23 mouse cellular contexts compared by ENCODE assay signal in genomic region chr1:133936169-133936568, GRCm38 (mm10). TPM values are rescaled to one million over a fixed set of nuclear protein-coding genes. Genes with fewer than 3 reads are reported as not detected.
DNase-seq lines count a peak whose midpoint lies in the region; ATAC-seq and TF ChIP-seq lines count a peak whose summit lies in the region.
"Had no signal": no experiment of that assay in that cellular context is flagged by ENCODE, and none has a peak within 500 bp of the region (broad histone marks: within the 10 kb centered on the region; RNA-seq: fewer than 3 reads in every experiment).

No protein-coding gene starts in this region.

- DNase-seq in kidney, postnatal 0 days (ENCODE audit: low spot score) = no peak
- no peak for DNase-seq in kidney, adult 9 months
- DNase-seq in midbrain, postnatal 0 days (ENCODE audit: low spot score) = no peak
- peak; percentile 44 for DNase-seq in R1 (ENCODE audit: low read depth, low spot score)
- no peak for DNase-seq in spleen, adult 12 weeks (ENCODE audit: low spot score)
- no peak for DNase-seq in embryonic facial prominence, embryonic 10.5 days (ENCODE audit: low spot score)
- DNase-seq: adrenal gland, adult 2 months; cerebellum, adult 9-11 months; kidney, adult 18-20 months; kidney, postnatal 25 days; retina, postnatal 1 day; thymus, adult 18-20 months had no signal

- H3K27ac ChIP-seq in kidney, postnatal 0 days = no peak overlapping the region
- no peak overlapping the region for H3K27ac ChIP-seq in midbrain, postnatal 0 days (ENCODE audit: low read depth, low read length)
- no peak overlapping the region for H3K27ac ChIP-seq in midbrain, embryonic 16.5 days (ENCODE audit: low read length)
- H3K27ac ChIP-seq in embryonic facial prominence, embryonic 10.5 days (replicated peaks) = no peak overlapping the region
- H3K27ac ChIP-seq: embryonic facial prominence, embryonic 12.5 days; forebrain, embryonic 13.5 days; hindbrain, embryonic 13.5 days; left cerebral cortex, adult 2 months; midbrain, embryonic 10.5 days had no signal

- H3K9me3 ChIP-seq in kidney, postnatal 0 days (replicated peaks; ENCODE audit: low read length) = no peaks in the 10 kb centered on the region
- H3K9me3 ChIP-seq in midbrain, postnatal 0 days (ENCODE audit: low read length) = no peaks in the 10 kb centered on the region
- H3K9me3 ChIP-seq in midbrain, embryonic 16.5 days (replicated peaks; ENCODE audit: control insufficient read depth, low read length, poor library complexity, severe bottlenecking) = no peaks in the 10 kb centered on the region
- H3K9me3 ChIP-seq in embryonic facial prominence, embryonic 10.5 days = peaks cover 3% of the 10 kb centered on the region; the same call in 1 of the 2 replicates
- H3K9me3 ChIP-seq: embryonic facial prominence, embryonic 12.5 days; forebrain, embryonic 13.5 days; hindbrain, embryonic 13.5 days had no signal

- no peak overlapping the region for H3K4me3 ChIP-seq in kidney, postnatal 0 days (replicated peaks; ENCODE audit: low read depth, low read length)
- H3K4me3 ChIP-seq in midbrain, postnatal 0 days (ENCODE audit: low read depth, low read length) = no peak overlapping the region
- no peak overlapping the region for H3K4me3 ChIP-seq in midbrain, embryonic 16.5 days (ENCODE audit: low read depth, low read length)
- H3K4me3 ChIP-seq in embryonic facial prominence, embryonic 10.5 days = no peak overlapping the region
- H3K4me3 ChIP-seq: embryonic facial prominence, embryonic 12.5 days; erythroblast, embryonic 14.5 days; forebrain, embryonic 13.5 days; heart, embryonic 12.5 days; hindbrain, embryonic 13.5 days; left cerebral cortex, adult 2 months; midbrain, embryonic 10.5 days had no signal

- no peak overlapping the region for H3K4me2 ChIP-seq in kidney, postnatal 0 days (ENCODE audit: low read length)
- no peak overlapping the region for H3K4me2 ChIP-seq in midbrain, postnatal 0 days (ENCODE audit: low read depth, low read length, poor library complexity, severe bottlenecking)
- no peak overlapping the region for H3K4me2 ChIP-seq in midbrain, embryonic 16.5 days (ENCODE audit: low read length)
- H3K4me2 ChIP-seq: embryonic facial prominence, embryonic 12.5 days; forebrain, embryonic 13.5 days; heart, embryonic 12.5 days; hindbrain, embryonic 13.5 days had no signal

- peaks cover 5% of the 10 kb centered on the region; the same call in 1 of the 2 replicates for H3K4me1 ChIP-seq in kidney, postnatal 0 days (replicated peaks; ENCODE audit: insufficient read depth, low read length)
- H3K4me1 ChIP-seq in midbrain, postnatal 0 days (ENCODE audit: insufficient read depth, low read length) = no peaks in the 10 kb centered on the region
- no peaks in the 10 kb centered on the region for H3K4me1 ChIP-seq in midbrain, embryonic 16.5 days (ENCODE audit: control insufficient read depth, insufficient read depth, low read length)
- peaks cover 19% of the 10 kb centered on the region for H3K4me1 ChIP-seq in embryonic facial prominence, embryonic 10.5 days
- H3K4me1 ChIP-seq: forebrain, embryonic 13.5 days; hindbrain, embryonic 13.5 days had no signal

- no peaks in the 10 kb centered on the region for H3K36me3 ChIP-seq in kidney, postnatal 0 days (ENCODE audit: insufficient read depth, low read length)
- H3K36me3 ChIP-seq in midbrain, postnatal 0 days (ENCODE audit: insufficient read depth, low read length) = no peaks in the 10 kb centered on the region
- no peaks in the 10 kb centered on the region for H3K36me3 ChIP-seq in midbrain, embryonic 16.5 days (ENCODE audit: control insufficient read depth, insufficient read depth, low read length)
- H3K36me3 ChIP-seq in embryonic facial prominence, embryonic 10.5 days (replicated peaks) = no peaks in the 10 kb centered on the region
- H3K36me3 ChIP-seq: embryonic facial prominence, embryonic 12.5 days; heart, embryonic 12.5 days; hindbrain, embryonic 13.5 days; midbrain, embryonic 10.5 days had no signal

- H3K27me3 ChIP-seq in kidney, postnatal 0 days (ENCODE audit: insufficient read depth, low read length) = no peaks in the 10 kb centered on the region
- no peaks in the 10 kb centered on the region for H3K27me3 ChIP-seq in midbrain, postnatal 0 days (ENCODE audit: insufficient read depth, low read length)
- H3K27me3 ChIP-seq in midbrain, embryonic 16.5 days (ENCODE audit: control insufficient read depth, insufficient read depth, low read depth, low read length) = no peaks in the 10 kb centered on the region
- H3K27me3 ChIP-seq in embryonic facial prominence, embryonic 10.5 days (replicated peaks; ENCODE audit: low read depth, poor library complexity, severe bottlenecking) = no peaks in the 10 kb centered on the region
- H3K27me3 ChIP-seq: embryonic facial prominence, embryonic 12.5 days; forebrain, embryonic 13.5 days; heart, embryonic 12.5 days; hindbrain, embryonic 13.5 days had no signal

- TF ChIP-seq CTCF in kidney, postnatal 0 days (IDR thresholded peaks at IDR 0.05; ENCODE audit: low read depth) = peak; percentile 34
- TF ChIP-seq CTCF in midbrain, postnatal 0 days (IDR thresholded peaks at IDR 0.05) = peak; percentile 27; the same call in 1 of the 2 replicates

- 83% methylated on average over 3 of the region's 3 CpGs for WGBS in kidney, postnatal 0 days
- 96% methylated on average over 3 of the region's 3 CpGs for WGBS in midbrain, postnatal 0 days
- WGBS in midbrain, embryonic 16.5 days = 95% methylated on average over 3 of the region's 3 CpGs
- 95% methylated on average over 3 of the region's 3 CpGs for WGBS in embryonic facial prominence, embryonic 10.5 days

- no peak overlapping the region for H3K9ac ChIP-seq in kidney, postnatal 0 days (ENCODE audit: low read depth, low read length)
- H3K9ac ChIP-seq in midbrain, postnatal 0 days (replicated peaks; ENCODE audit: low read length, poor library complexity, severe bottlenecking) = no peak overlapping the region
- H3K9ac ChIP-seq in midbrain, embryonic 16.5 days (ENCODE audit: low read depth, low read length) = no peak overlapping the region
- H3K9ac ChIP-seq: embryonic facial prominence, embryonic 12.5 days; forebrain, embryonic 13.5 days; heart, embryonic 12.5 days; hindbrain, embryonic 13.5 days had no signal

- no peak for ATAC-seq in kidney, postnatal 0 days (replicated peaks; ENCODE audit: low FRiP score, low read depth)
- no peak for ATAC-seq in midbrain, postnatal 0 days (ENCODE audit: low FRiP score)
- ATAC-seq in midbrain, embryonic 16.5 days = no peak
- ATAC-seq: forebrain, embryonic 13.5 days had no signal

RNA-seq across cellular contexts. Expression of gene Prelp, which starts 15.0 kb away (rescaled TPM):
- 2.2 TPM in 2 replicates for polyA plus RNA-seq in kidney, postnatal 0 days (2015; fragmentation: Nextera tagmentation; extraction: Ambion mirVana)
- 4.6 and 7.9 TPM in 2 replicates for total RNA-seq in midbrain, postnatal 0 days (2014; rRNA removed)
- 5.0 and 5.4 TPM in 2 replicates for polyA plus RNA-seq in midbrain, postnatal 0 days (2015; fragmentation: Nextera tagmentation; extraction: Ambion mirVana)
- 8.1 and 9.1 TPM in 2 replicates for polyA plus RNA-seq in midbrain, embryonic 16.5 days (2015; fragmentation: Nextera tagmentation; extraction: Ambion mirVana)
- polyA plus RNA-seq in embryonic facial prominence, embryonic 10.5 days (2016; fragmentation: Nextera tagmentation; extraction: Ambion mirVana) = 0.74 and 0.91 TPM in 2 replicates
- total RNA-seq: ES-E14; granulocyte monocyte progenitor cell, adult 5-6 weeks; monocyte, adult 5-6 weeks had no signal
- polyA plus RNA-seq: erythroblast, embryonic 14.5 days had no signal

RNA-seq across cellular contexts. Expression of gene Optc, which starts 28.4 kb away (rescaled TPM):
- 0.39 and 0.40 TPM in 2 replicates for polyA plus RNA-seq in kidney, postnatal 0 days (2015; fragmentation: Nextera tagmentation; extraction: Ambion mirVana)
- total RNA-seq in midbrain, postnatal 0 days (2014; rRNA removed) = 5.0 and 7.3 TPM in 2 replicates
- polyA plus RNA-seq in midbrain, postnatal 0 days (2015; fragmentation: Nextera tagmentation; extraction: Ambion mirVana) = 2.1 and 2.7 TPM in 2 replicates
- 2.3 and 3.7 TPM in 2 replicates for polyA plus RNA-seq in midbrain, embryonic 16.5 days (2015; fragmentation: Nextera tagmentation; extraction: Ambion mirVana)
- polyA plus RNA-seq in embryonic facial prominence, embryonic 10.5 days (2016; fragmentation: Nextera tagmentation; extraction: Ambion mirVana) = 0.38 and 0.79 TPM in 2 replicates
- total RNA-seq: granulocyte monocyte progenitor cell, adult 5-6 weeks; monocyte, adult 5-6 weeks had no signal
- polyA plus RNA-seq: erythroblast, embryonic 14.5 days had no signal
